Mouse (Mus musculus): ENCODE results near the gene Cntnap2.

The Cntnap2 gene

GRCm38 (mm10) chr6:45059091-45059490 lies at the start of gene Cntnap2:
TSS of gene Cntnap2 (plus strand) at chr6:45059357.
- peak; percentile 39 for DNase-seq (ENCODE audit: extremely low spot score, low read depth, low spot score)

- DNase-seq (ENCODE audit: extremely low spot score, low read depth, low spot score): peak; percentile 6
These were observed 33.0 kb upstream of the Cntnap2 start for GRCm38 (mm10) chr6:45026011-45026682.

GRCm38 (mm10) chr6:45039454-45039853 lies 19.7 kb upstream of the Cntnap2 start:
- DNase-seq (ENCODE audit: extremely low spot score, low read depth, low spot score): no peak

- DNase-seq (ENCODE audit: extremely low spot score, low read depth, low spot score): no peak
These were observed 657 bp downstream of the Cntnap2 start for GRCm38 (mm10) chr6:45059556-45060471.

DNA sequence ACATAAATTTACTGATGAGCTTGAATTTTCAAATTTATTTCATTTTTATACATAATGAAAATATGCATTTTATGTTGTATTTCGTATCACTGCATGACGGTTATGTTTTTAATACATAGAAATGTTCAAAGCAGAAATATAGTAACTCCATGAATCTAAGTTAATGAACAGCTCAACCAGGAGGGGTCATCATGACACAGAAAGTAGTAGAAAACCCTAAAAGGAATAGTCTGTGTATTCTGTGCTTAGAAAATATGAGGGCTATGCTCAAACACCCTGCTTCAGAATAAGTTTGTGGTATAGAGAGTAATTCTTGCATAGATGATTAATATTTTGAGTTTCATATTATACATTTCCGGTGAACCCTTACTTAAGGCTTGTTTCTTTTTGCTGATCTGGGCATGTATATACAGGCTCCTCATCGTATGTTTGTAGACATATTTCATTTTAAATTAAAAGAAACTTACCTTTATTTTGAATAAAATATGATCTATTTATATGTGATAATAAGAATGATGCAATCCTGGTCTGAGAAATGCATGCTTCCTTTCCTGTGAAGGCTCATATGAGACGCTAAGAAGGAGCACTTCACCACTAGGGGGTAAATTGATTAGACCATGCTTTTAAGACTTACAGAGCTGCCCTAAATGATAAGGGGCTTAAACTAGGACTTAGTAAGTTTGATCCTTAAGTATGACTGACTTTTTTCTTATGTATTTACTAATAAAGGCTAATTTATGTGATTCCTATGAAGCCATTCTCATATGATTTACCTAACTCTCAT lies 3.2 kb downstream of the Cntnap2 start:
- no peak for DNase-seq (ENCODE audit: extremely low spot score, low read depth, low spot score)

GRCm38 (mm10) chr6:45088304-45088703 lies 29.1 kb downstream of the Cntnap2 start:
- DNase-seq (ENCODE audit: extremely low spot score, low read depth, low spot score): no peak

DNA sequence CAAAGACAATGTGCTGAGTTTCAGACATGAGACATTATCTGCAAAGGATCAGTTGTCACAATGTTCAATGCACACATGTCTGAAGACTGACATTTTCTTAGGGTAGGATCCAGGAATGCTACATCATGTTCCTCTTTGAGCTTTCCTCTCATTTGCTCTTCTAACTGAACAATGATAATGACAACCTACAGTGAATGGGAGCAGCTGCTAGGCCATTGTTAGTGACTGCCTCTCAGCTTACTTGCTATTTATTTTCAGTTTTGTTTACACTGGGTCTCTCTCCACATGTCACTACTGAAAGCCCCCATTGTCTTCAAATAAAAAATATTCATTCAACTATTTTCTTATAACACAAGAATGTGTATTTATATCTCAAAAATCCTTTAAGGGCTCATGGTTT lies 54.5 kb downstream of the Cntnap2 start:
- DNase-seq (ENCODE audit: extremely low spot score, low read depth, low spot score): no peak

- no peak for DNase-seq (ENCODE audit: extremely low spot score, low read depth, low spot score)
These were observed 85.7 kb downstream of the Cntnap2 start for GRCm38 (mm10) chr6:45144882-45145281.

- no peak for DNase-seq (ENCODE audit: extremely low spot score, low read depth, low spot score)
These were observed 145.9 kb downstream of the Cntnap2 start for GRCm38 (mm10) chr6:45205039-45205438.

- no peak for DNase-seq (ENCODE audit: extremely low spot score, low read depth, low spot score)
These were observed 155.2 kb downstream of the Cntnap2 start for GRCm38 (mm10) chr6:45214330-45214729.

GRCm38 (mm10) chr6:45229002-45229401 lies 169.8 kb downstream of the Cntnap2 start:
- DNase-seq (ENCODE audit: extremely low spot score, low read depth, low spot score): no peak

DNA sequence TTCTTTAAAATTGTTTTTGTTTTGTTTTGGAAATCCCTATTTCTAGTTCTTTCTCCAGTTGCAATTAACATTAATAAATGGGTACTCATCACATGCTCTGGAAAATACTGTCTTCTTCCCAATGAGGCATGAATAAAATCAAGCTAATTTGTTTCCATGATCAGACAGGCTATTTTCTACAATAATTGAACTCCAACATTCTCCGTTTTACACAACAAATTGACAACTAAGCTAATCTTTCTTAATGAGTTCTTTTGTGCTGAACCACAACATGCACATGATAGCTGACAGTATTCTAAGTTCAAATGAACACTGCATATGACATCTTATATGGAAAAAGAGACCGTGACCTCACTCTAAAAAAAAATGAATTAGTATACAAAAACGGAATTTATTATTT lies 173.4 kb downstream of the Cntnap2 start:
- no peak for DNase-seq (ENCODE audit: extremely low spot score, low read depth, low spot score)

DNA sequence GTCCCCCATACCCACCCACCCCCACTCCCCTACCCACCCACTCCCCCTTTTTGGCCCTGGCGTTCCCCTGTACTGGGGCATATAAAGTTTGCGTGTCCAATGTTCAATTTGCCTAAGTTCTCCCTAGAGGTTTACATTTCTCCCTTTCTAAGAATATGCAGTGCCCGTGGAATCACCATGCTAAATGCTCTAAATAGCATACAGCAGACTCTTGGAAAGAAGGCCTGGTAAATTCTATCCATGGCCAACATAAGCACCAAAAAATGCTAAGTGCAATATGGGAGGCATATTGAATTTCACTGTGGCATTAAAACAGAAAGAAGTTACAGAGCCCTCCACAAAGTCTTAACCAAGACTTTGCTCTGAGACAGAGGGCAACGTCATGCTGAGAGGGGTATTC lies 177.4 kb downstream of the Cntnap2 start:
- no peak for DNase-seq (ENCODE audit: extremely low spot score, low read depth, low spot score)

DNA sequence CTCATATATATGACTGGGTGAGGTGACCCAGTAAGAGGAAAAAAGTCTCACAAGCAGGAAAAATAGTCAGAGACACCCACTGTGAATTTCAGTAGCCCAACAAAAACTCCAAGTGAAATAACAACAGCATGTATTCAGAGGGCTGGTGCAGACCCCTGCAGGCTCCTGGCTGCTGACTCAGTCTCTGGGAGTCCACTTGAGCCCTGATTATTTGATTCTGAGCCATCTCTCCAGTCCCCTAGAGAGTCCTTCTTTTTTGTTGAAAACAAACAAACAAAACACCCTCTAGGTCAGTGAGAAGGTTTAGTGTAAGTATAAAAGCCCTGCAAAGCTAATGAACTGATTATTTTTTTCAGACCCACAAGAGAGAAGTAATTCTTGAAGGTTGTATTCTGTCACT lies 179.0 kb downstream of the Cntnap2 start:
- no peak for DNase-seq (ENCODE audit: extremely low spot score, low read depth, low spot score)

DNA sequence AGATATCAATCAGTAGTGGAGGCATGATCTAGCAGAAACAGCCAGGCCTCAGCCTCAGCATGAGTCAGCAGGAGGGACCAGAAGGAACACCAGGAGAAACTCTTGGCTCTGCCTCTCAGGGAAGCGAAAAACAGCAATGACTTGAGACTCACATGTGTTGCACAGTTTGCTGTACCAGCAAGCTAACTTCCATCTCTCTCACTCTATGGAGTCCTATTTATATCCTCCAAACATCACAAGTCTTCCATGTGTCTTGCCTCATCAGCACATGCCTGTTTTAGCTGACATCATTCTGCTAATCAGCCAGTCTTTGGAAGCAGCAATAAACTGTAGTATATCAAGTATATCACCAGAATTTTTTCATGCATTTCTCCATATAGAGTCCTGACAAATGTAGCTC lies 182.1 kb downstream of the Cntnap2 start:
- no peak for DNase-seq (ENCODE audit: extremely low spot score, low read depth, low spot score)

- DNase-seq (ENCODE audit: extremely low spot score, low read depth, low spot score): no peak
These were observed 185.5 kb downstream of the Cntnap2 start for GRCm38 (mm10) chr6:45244680-45245079.

- DNase-seq (ENCODE audit: extremely low spot score, low read depth, low spot score): no peak
These were observed 198.9 kb downstream of the Cntnap2 start for GRCm38 (mm10) chr6:45258047-45258446.

GRCm38 (mm10) chr6:45271537-45271936 lies 212.4 kb downstream of the Cntnap2 start:
- no peak for DNase-seq (ENCODE audit: extremely low spot score, low read depth, low spot score)

DNA sequence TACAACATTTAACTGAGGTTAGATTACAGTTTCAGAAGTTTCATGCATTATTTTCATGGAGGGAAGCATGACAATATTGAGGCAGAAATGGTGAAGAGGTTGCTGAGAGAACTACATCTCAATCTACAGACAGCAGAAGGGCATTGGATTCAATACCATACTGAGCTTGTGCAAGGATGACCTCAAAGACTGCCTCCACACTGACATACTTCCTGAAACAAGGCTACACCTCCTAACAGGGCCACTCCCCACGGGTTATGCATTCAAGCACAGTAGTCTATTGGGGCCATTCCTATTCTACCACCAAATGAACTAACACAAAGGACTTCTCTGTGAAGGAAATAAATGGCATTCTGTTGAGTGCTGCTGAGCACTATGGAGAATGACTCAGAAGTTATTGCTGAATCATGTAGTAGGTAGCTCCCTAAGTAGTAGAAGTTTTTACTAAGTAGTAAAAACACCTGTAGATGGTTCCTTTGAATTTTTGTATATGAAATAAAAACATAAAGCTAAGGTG lies 214.2 kb downstream of the Cntnap2 start:
- no peak for DNase-seq (ENCODE audit: extremely low spot score, low read depth, low spot score)

- no peak for DNase-seq (ENCODE audit: extremely low spot score, low read depth, low spot score)
These were observed 231.0 kb downstream of the Cntnap2 start for GRCm38 (mm10) chr6:45290154-45290553.

DNA sequence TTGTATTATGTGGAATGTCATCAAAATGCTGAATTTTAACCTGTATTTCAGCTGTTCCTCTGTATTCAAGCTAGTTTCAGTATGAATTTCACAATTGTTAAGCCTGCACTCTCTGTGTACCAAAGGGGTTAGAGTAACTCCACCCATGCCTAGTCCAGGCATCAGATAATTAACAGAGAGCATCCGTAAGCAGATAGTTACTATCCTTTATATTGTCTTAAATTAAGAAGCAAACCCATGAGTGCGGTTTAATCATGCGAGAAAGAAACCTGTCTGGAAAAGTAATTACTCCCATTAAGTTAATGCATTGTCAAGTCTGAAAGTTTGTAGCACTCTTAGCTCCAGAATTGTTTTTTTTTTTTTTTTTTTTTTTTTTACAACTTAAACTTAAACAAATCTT lies 258.3 kb downstream of the Cntnap2 start:
- no peak for DNase-seq (ENCODE audit: extremely low spot score, low read depth, low spot score)

Measured in hindlimb bud, embryonic 11.5 days (tissue).